Mouse (Mus musculus): ENCODE measurements around the gene Slc1a2.

GRCm38 (mm10) chr2:102694750-102695149 is 36.3 kb downstream of the Slc1a2 start:
- TF ChIP-seq CTCF (IDR thresholded peaks at IDR 0.05; ENCODE audit: borderline replicate concordance, insufficient read depth, low read length) = no peak
- TF ChIP-seq POLR2A (IDR thresholded peaks at IDR 0.05; ENCODE audit: low read depth, low read length) = no peak
